Mouse (Mus musculus) forebrain, embryonic 16.5 days (tissue): ENCODE results near the gene Ak5. TPM values are rescaled to one million over a fixed set of nuclear protein-coding genes. Genes with fewer than 3 reads are reported as not detected.

Experiments
- ATAC-seq: fragments of 200-750 bp; cut with Nextera tagmentation; 2 replicates; pipeline ENCODE4 v1.8.0; 2017; ENCODE audit warnings: mild to moderate bottlenecking, moderate library complexity
- H3K27ac ChIP-seq: fragments of 300-500 bp; sonication (generic); 2 replicates; pipeline ENCODE4 v1.5.1; 2014; ENCODE audit warnings: low read length, control low read depth
- H3K27me3 ChIP-seq: fragments of 300-500 bp; sonication (generic); replicated peaks from 2 replicates; pipeline ENCODE4 v1.6.1; 2014; ENCODE audit warnings: low read length; ENCODE audit not compliant: control insufficient read depth, insufficient read depth
- H3K36me3 ChIP-seq: fragments of 300-500 bp; sonication (generic); 2 replicates; pipeline ENCODE4 v1.6.1; 2014; ENCODE audit not compliant: control insufficient read depth, insufficient read depth
- H3K4me1 ChIP-seq: fragments of 300-500 bp; sonication (generic); replicated peaks from 2 replicates; pipeline ENCODE4 v1.6.1; 2014; ENCODE audit warnings: low read length; ENCODE audit not compliant: control insufficient read depth, insufficient read depth
- H3K4me2 ChIP-seq: fragments of 300-500 bp; sonication (generic); 2 replicates; pipeline ENCODE4 v1.6.1; 2014; ENCODE audit warnings: mild to moderate bottlenecking, low read length, control low read depth
- H3K4me3 ChIP-seq: fragments of 300-500 bp; sonication (generic); replicated peaks from 2 replicates; pipeline ENCODE4 v1.5.1; 2014; ENCODE audit warnings: mild to moderate bottlenecking, low read length, control low read depth
- H3K9ac ChIP-seq: fragments of 300-500 bp; sonication (generic); replicated peaks from 2 replicates; pipeline ENCODE4 v1.6.1; 2014; ENCODE audit warnings: low read depth, low read length, control low read depth
- H3K9me3 ChIP-seq: fragments of 300-500 bp; sonication (generic); 2 replicates; pipeline ENCODE4 v1.6.1; 2016; ENCODE audit warnings: low read length; ENCODE audit not compliant: control insufficient read depth
- WGBS: fragments of 180-500 bp; shearing (Covaris S2); extraction: QIAGEN DNeasy Blood & Tissue Kit; methylation state at CpG from one replicate; pipeline ENCODE4 v1.1.7; 2014; 5-methylcytosine and 5-hydroxymethylcytosine counted together
- polyA plus RNA-seq: library from polyadenylated mRNA; unstranded; fragments of >200 nt; fragmentation: Nextera tagmentation; extraction: Ambion mirVana; gene quantifications from 2 replicates; pipeline ENCODE4 v1.2.1, GENCODE M21; 2015

Ak5 gene
- polyA plus RNA-seq, 1 experiment from 2014 or later = 10.9 TPM

- Histone ChIP-seq H3K36me3 (no peaks in the 10 kb centered on the region), H3K27ac (no peak overlapping the region), H3K4me2 (no peak overlapping the region), H3K9ac (no peak overlapping the region), H3K9me3 (no peaks in the 10 kb centered on the region), H3K4me3 (no peak overlapping the region), H3K27me3 (no peaks in the 10 kb centered on the region), H3K4me1 (no peaks in the 10 kb centered on the region)
- ATAC-seq = no peak
These were observed 232.6 kb downstream of the Ak5 start for GRCm38 (mm10) chr3:152435590-152435989.

- WGBS = 94% methylated on average over 7 of the region's 7 CpGs
These were observed 235.5 kb downstream of the Ak5 start for GRCm38 (mm10) chr3:152432677-152433076.

GRCm38 (mm10) chr3:152428925-152429324 is 239.2 kb downstream of the Ak5 start:
- Histone ChIP-seq H3K36me3 (peaks cover 7% of the 10 kb centered on the region; the same call in 1 of the 2 replicates), H3K9ac (no peak overlapping the region), H3K9me3 (no peaks in the 10 kb centered on the region), H3K4me3 (no peak overlapping the region), H3K4me1 (no peaks in the 10 kb centered on the region), H3K4me2 (no peak overlapping the region), H3K27me3 (no peaks in the 10 kb centered on the region), H3K27ac (no peak overlapping the region)
- ATAC-seq = no peak
- 96% methylated on average over 8 of the region's 8 CpGs for whole genome bisulfite sequencing

More at GRCm38 (mm10) chr3:152432677-152433076, 235.5 kb downstream of the Ak5 start:
- no peak overlapping the region for H3K9ac ChIP-seq
- H3K36me3 ChIP-seq = peaks cover 1% of the 10 kb centered on the region; the same call in 1 of the 2 replicates
- no peak for ATAC-seq
- H3K27me3 ChIP-seq = no peaks in the 10 kb centered on the region
- no peak overlapping the region for H3K4me3 ChIP-seq
- H3K9me3 ChIP-seq = no peaks in the 10 kb centered on the region
- no peaks in the 10 kb centered on the region for H3K4me1 ChIP-seq
- H3K4me2 ChIP-seq = no peak overlapping the region
- H3K27ac ChIP-seq = no peak overlapping the region

Other genes with a start within 250 kb of the Ak5 start
- 29.6 and 30.1 TPM in 2 replicates for gene Pigk, start 45.7 kb upstream of the Ak5 start, polyA plus RNA-seq